Mouse (Mus musculus) urinary bladder, adult 18-20 months (tissue): ENCODE results near the gene Pfpl.

ENCODE experiments used
- DNase-seq, 2 experiments: peaks; one replicate each; pipeline ENCODE4 v3.0.0; 2022; ENCODE audit warnings: low spot score in 2 of 2, mixed read lengths in 2 of 2

The Pfpl gene

GRCm38 (mm10) chr19:12427605-12428004 is at the start of gene Pfpl:
Gene Pfpl (plus strand): TSS chr19:12427905.
- DNase-seq: no peak

GRCm38 (mm10) chr19:12386979-12387378 is 40.7 kb upstream of the Pfpl start, which contains the start of gene Olfr1440:
Gene Olfr1440 (plus strand): TSS chr19:12387279.
- DNase-seq: no peak

- no peak for DNase-seq
These were observed 14.0 kb upstream of the Pfpl start for GRCm38 (mm10) chr19:12413737-12414136.

GRCm38 (mm10) chr19:12417361-12417760 is 10.3 kb upstream of the Pfpl start, which contains the start of gene Olfr1441:
Gene Olfr1441 (plus strand): TSS chr19:12417433.
- DNase-seq: no peak

GRCm38 (mm10) chr19:12418312-12418711 is 9.4 kb upstream of the Pfpl start:
- DNase-seq: no peak

- DNase-seq: no peak
These were observed 7.2 kb upstream of the Pfpl start for GRCm38 (mm10) chr19:12420555-12420954.

GRCm38 (mm10) chr19:12421680-12422079 is 6.0 kb upstream of the Pfpl start:
- no peak for DNase-seq

GRCm38 (mm10) chr19:12427101-12427500 is 604 bp upstream of the Pfpl start:
- DNase-seq: no peak

GRCm38 (mm10) chr19:12433033-12433432 is 5.3 kb downstream of the Pfpl start:
- DNase-seq: peak in 1 of 2 experiments; percentile 32

- DNase-seq: no peak
These were observed 7.3 kb downstream of the Pfpl start for GRCm38 (mm10) chr19:12435011-12435416.

DNA sequence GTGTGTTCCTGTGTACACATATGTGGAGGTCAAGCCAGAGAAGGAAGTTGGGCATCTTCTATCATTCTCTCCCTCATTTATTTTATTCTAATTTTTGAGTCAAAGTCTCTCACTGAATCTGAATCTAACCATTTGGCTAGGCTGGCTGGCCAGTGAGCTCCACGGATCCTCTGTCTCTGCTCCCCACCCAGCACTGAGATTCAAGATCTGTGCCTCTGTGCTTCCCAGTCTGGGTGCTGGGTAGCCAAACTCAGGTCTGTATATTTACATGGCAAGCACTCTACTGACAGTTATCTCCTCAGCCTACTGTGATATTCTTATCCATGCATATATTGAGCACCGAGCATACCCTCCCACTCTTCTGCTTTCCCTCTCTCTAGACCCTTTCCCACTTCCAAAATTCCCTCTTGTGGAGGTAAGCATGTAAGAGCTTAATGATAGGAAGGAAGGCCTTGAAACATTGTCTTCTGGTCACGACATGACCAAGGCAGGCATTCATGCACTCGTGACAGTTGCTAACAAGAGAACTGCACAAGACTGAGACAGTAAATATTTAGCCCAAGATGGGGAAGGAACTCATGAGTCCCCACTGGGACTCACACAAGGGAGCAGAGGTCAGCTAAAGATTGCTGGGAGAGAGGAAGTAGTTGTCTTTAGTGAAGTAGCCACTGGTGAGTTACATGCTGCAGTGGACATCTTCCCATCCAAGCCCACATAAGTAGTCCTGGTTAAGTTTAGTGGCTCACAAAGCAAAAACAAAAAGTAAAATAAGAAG is 8.2 kb downstream of the Pfpl start:
- DNase-seq: no peak

GRCm38 (mm10) chr19:12439581-12439980 is 11.9 kb downstream of the Pfpl start:
- DNase-seq: no peak

DNA sequence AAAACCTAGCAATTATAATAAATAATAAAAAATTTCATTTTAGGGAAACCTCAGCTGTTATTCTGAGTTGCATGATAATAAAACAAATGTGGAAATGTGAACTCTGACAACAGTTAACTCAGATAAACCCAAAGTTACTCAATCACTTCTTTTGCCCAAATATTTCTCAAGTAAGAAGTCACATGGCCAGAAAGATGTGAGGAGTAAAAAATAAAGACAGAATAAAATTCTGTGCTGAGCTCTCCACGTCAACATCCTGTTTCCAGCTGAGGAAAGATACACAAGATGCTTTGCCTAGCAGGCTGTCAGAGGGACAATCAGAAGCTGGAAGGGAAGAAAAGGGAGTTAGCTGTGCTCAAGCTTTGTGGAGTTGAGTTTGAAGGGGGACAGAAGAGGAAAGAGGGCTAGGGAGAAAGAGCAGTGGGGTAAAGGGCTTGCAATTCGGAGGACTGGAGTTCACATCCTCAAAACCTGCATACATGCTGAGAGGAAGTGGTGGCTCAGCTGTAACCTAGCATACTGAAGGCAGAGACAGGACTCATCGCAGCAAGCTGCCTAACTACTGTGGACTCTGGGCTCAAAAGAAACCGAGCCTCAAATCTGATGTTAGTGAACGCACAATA is 12.5 kb downstream of the Pfpl start:
- DNase-seq: no peak

GRCm38 (mm10) chr19:12442560-12442959 is 14.9 kb downstream of the Pfpl start:
- no peak for DNase-seq

DNA sequence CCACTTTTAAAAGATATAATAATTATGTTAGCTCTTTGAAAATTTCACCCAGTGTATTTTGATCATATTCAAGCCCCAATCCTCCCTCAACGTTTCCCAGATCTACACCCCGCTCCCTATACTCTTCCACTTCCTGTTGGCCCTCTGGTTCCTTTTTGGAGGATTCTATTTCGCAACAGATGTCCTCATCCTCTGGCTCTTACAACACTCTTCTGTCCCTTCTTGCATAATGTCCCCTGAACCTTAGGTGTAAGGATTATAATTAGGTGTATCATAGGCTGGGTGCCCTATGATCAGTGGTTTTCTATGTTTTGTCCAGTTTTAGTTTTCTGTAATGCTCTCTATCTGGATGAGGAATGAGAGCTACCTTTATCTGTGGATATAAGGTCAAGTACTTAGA is 17.3 kb downstream of the Pfpl start:
- DNase-seq: no peak

DNA sequence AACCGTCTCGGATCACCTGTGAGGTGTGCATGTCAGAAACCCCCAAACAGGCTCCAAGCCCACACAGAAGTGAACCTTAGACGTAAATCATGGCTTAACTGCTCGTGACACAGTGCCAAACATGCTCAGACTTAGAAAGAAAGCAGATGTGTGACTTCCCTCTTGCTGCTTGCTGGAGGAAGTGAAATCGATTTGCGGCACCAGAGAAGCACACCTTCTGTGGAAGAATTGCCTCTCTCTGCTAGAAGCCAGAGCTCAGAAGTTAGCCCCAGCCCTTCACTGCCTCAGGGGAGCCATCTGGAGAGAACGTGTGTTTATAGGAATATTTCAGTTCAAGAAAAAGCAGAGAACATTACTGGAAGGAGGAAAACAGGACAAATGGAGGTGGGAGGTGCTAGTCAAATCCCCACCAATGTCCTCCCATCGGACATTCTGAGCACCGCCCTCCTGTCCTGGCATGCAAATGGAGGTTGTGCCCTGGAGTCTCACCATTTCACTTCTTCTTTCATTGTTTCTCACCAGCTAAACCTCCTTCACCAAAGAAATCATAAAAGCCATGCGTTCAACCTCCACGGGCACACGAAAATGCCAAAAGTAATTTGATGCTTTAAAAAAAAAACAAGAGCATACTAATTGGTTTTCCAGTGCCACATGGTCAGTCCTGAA is 29.8 kb downstream of the Pfpl start:
- no peak for DNase-seq

GRCm38 (mm10) chr19:12459516-12459915 is 31.8 kb downstream of the Pfpl start:
- no peak for DNase-seq

- DNase-seq: no peak
These were observed 32.9 kb downstream of the Pfpl start, which contains the start of gene Mpeg1 for GRCm38 (mm10) chr19:12460282-12461249. Gene Mpeg1 (plus strand): TSS chr19:12460779.

- DNase-seq: no peak
These were observed 35.4 kb downstream of the Pfpl start for GRCm38 (mm10) chr19:12462851-12463721.

- DNase-seq: no peak
These were observed 36.0 kb downstream of the Pfpl start for GRCm38 (mm10) chr19:12463722-12464035.

DNA sequence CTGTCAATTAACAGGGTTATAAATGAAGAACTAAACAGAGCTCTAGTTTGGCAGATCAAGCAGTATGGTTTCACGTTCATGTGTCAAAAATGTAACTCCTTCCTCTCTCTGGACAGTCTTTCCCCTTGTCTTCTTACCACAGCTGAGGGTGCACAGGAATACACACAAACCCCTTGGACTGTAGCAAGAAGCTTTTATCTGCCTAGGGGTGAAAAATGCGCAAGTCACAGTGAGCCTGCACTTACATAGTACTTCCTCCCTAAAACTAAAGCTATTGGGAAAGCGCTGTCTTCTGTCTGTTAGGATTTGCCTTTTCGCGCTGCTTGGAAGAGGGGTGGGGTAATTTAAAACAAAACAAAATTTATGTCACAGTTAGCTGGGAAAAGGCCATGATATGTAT is 36.4 kb downstream of the Pfpl start:
- DNase-seq: no peak
